Mouse (Mus musculus): ENCODE measurements around the gene Ispd. TPM values are rescaled to one million over a fixed set of nuclear protein-coding genes. Genes with fewer than 3 reads are reported as not detected.

The Ispd gene
- polyA plus RNA-seq, 1 experiment from 2014 or later, result 9.7 TPM

GRCm38 (mm10) chr12:36385386-36385785 is 4.1 kb downstream of the Ispd start:
- H3K36me3 ChIP-seq, result no peaks in the 10 kb centered on the region
- H3K27me3 ChIP-seq, result no peaks in the 10 kb centered on the region
- WGBS, result 65% methylated on average over 6 of the region's 6 CpGs
- H3K4me1 ChIP-seq (replicated peaks), result peaks cover 12% of the 10 kb centered on the region
- no peak overlapping the region for H3K4me2 ChIP-seq
- ATAC-seq (replicated peaks; ENCODE audit: insufficient number of reproducible peaks, insufficient read depth, low FRiP score, low read depth), result no peak
- no peak overlapping the region for H3K27ac ChIP-seq
- no peaks in the 10 kb centered on the region for H3K9me3 ChIP-seq (replicated peaks)
- no peak overlapping the region for H3K9ac ChIP-seq
- no peak overlapping the region for H3K4me3 ChIP-seq

- H3K4me2 ChIP-seq, result no peak overlapping the region
- no peaks in the 10 kb centered on the region for H3K36me3 ChIP-seq
- no peaks in the 10 kb centered on the region for H3K27me3 ChIP-seq
- H3K9me3 ChIP-seq (replicated peaks), result no peaks in the 10 kb centered on the region
- ATAC-seq (replicated peaks; ENCODE audit: insufficient number of reproducible peaks, insufficient read depth, low FRiP score, low read depth), result no peak
- no peak overlapping the region for H3K9ac ChIP-seq
- no peak overlapping the region for H3K4me3 ChIP-seq
- 0 out of 2 replicates have a peak, but pooled peaks cover 4% of the 10 kb centered on the region for H3K4me1 ChIP-seq (replicated peaks)
- WGBS, result 82% methylated on average over 4 of the region's 4 CpGs
- no peak overlapping the region for H3K27ac ChIP-seq
Measured at GRCm38 (mm10) chr12:36386991-36387390, 5.7 kb downstream of the Ispd start.

- no peaks in the 10 kb centered on the region for H3K27me3 ChIP-seq
- no peak for ATAC-seq (replicated peaks; ENCODE audit: insufficient number of reproducible peaks, insufficient read depth, low FRiP score, low read depth)
- no peak overlapping the region for H3K4me3 ChIP-seq
- no peak overlapping the region for H3K4me2 ChIP-seq
- no peak overlapping the region for H3K9ac ChIP-seq
- WGBS, result 66% methylated on average over 2 of the region's 2 CpGs
- no peaks in the 10 kb centered on the region for H3K9me3 ChIP-seq (replicated peaks)
- 0 out of 2 replicates have a peak overlapping the region, but pooled peaks have one; percentile 5 for H3K27ac ChIP-seq
- no peaks in the 10 kb centered on the region for H3K4me1 ChIP-seq (replicated peaks)
- H3K36me3 ChIP-seq, result no peaks in the 10 kb centered on the region
Measured at GRCm38 (mm10) chr12:36395115-36395514, 13.9 kb downstream of the Ispd start.

GRCm38 (mm10) chr12:36423677-36424076 is 42.4 kb downstream of the Ispd start:
- ATAC-seq (replicated peaks; ENCODE audit: insufficient number of reproducible peaks, insufficient read depth, low FRiP score, low read depth), result no peak
- 72% methylated on average over 10 of the region's 10 CpGs for WGBS
- Histone ChIP-seq H3K4me3 (no peak overlapping the region), H3K4me1 (replicated peaks) (no peaks in the 10 kb centered on the region), H3K9ac (no peak overlapping the region), H3K9me3 (replicated peaks) (no peaks in the 10 kb centered on the region), H3K36me3 (no peaks in the 10 kb centered on the region), H3K27me3 (no peaks in the 10 kb centered on the region), H3K4me2 (no peak overlapping the region), H3K27ac (no peak overlapping the region)

- H3K9ac ChIP-seq, result no peak overlapping the region
Measured at GRCm38 (mm10) chr12:36425258-36425657, 44.0 kb downstream of the Ispd start.

GRCm38 (mm10) chr12:36426163-36427045 is 45.2 kb downstream of the Ispd start:
- no peak overlapping the region for H3K4me2 ChIP-seq
- ATAC-seq (replicated peaks; ENCODE audit: insufficient number of reproducible peaks, insufficient read depth, low FRiP score, low read depth), result no peak
- H3K4me3 ChIP-seq, result no peak overlapping the region
- no peak overlapping the region for H3K27ac ChIP-seq
- H3K36me3 ChIP-seq, result no peaks in the 10 kb centered on the region
- H3K27me3 ChIP-seq, result no peaks in the 10 kb centered on the region
- H3K9ac ChIP-seq, result no peak overlapping the region
- WGBS, result 69% methylated on average over 15 of the region's 15 CpGs
- H3K4me1 ChIP-seq (replicated peaks), result no peaks in the 10 kb centered on the region
- no peaks in the 10 kb centered on the region for H3K9me3 ChIP-seq (replicated peaks)

More at GRCm38 (mm10) chr12:36425258-36425657, 44.0 kb downstream of the Ispd start:
- H3K27me3 ChIP-seq, result no peaks in the 10 kb centered on the region
- 91% methylated on average over 7 of the region's 7 CpGs for WGBS
- H3K4me3 ChIP-seq, result no peak overlapping the region
- no peak overlapping the region for H3K4me2 ChIP-seq
- no peaks in the 10 kb centered on the region for H3K36me3 ChIP-seq
- H3K4me1 ChIP-seq (replicated peaks), result no peaks in the 10 kb centered on the region
- no peak for ATAC-seq (replicated peaks; ENCODE audit: insufficient number of reproducible peaks, insufficient read depth, low FRiP score, low read depth)
- H3K27ac ChIP-seq, result no peak overlapping the region
- no peaks in the 10 kb centered on the region for H3K9me3 ChIP-seq (replicated peaks)

- ATAC-seq (replicated peaks; ENCODE audit: insufficient number of reproducible peaks, insufficient read depth, low FRiP score, low read depth), result no peak
- no peak overlapping the region for H3K4me3 ChIP-seq
- H3K27me3 ChIP-seq, result no peaks in the 10 kb centered on the region
- H3K9ac ChIP-seq, result no peak overlapping the region
- no peak overlapping the region for H3K27ac ChIP-seq
- H3K4me2 ChIP-seq, result no peak overlapping the region; the same call in 1 of the 2 replicates
- no peaks in the 10 kb centered on the region for H3K36me3 ChIP-seq
- peaks cover 4% of the 10 kb centered on the region; the same call in 1 of the 2 replicates for H3K4me1 ChIP-seq (replicated peaks)
- no peaks in the 10 kb centered on the region for H3K9me3 ChIP-seq (replicated peaks)
- WGBS, result 19% methylated on average over 5 of the region's 5 CpGs
Measured at GRCm38 (mm10) chr12:36436956-36437355, 55.7 kb downstream of the Ispd start.

GRCm38 (mm10) chr12:36439396-36439795 is 58.1 kb downstream of the Ispd start:
- no peak for ATAC-seq (replicated peaks; ENCODE audit: insufficient number of reproducible peaks, insufficient read depth, low FRiP score, low read depth)
- 69% methylated on average over 8 of the region's 8 CpGs for WGBS

GRCm38 (mm10) chr12:36456002-36456401 is 74.8 kb downstream of the Ispd start:
- no peak for ATAC-seq (replicated peaks; ENCODE audit: insufficient number of reproducible peaks, insufficient read depth, low FRiP score, low read depth)
- no peak overlapping the region for H3K9ac ChIP-seq
- H3K36me3 ChIP-seq, result no peaks in the 10 kb centered on the region
- 93% methylated on average over 3 of the region's 3 CpGs for WGBS
- no peaks in the 10 kb centered on the region for H3K27me3 ChIP-seq
- H3K9me3 ChIP-seq (replicated peaks), result no peaks in the 10 kb centered on the region
- H3K27ac ChIP-seq, result no peak overlapping the region
- H3K4me1 ChIP-seq (replicated peaks), result no peaks in the 10 kb centered on the region
- no peak overlapping the region for H3K4me2 ChIP-seq
- H3K4me3 ChIP-seq, result no peak overlapping the region

More at GRCm38 (mm10) chr12:36439396-36439795, 58.1 kb downstream of the Ispd start:
- Histone ChIP-seq H3K4me1 (replicated peaks) (peaks cover 4% of the 10 kb centered on the region; the same call in 1 of the 2 replicates), H3K27ac (no peak overlapping the region), H3K36me3 (no peaks in the 10 kb centered on the region), H3K4me2 (no peak overlapping the region), H3K27me3 (no peaks in the 10 kb centered on the region), H3K9ac (no peak overlapping the region), H3K9me3 (replicated peaks) (no peaks in the 10 kb centered on the region), H3K4me3 (no peak overlapping the region)

- Histone ChIP-seq H3K9ac (no peak overlapping the region), H3K27ac (no peak overlapping the region), H3K27me3 (no peaks in the 10 kb centered on the region), H3K9me3 (replicated peaks) (no peaks in the 10 kb centered on the region), H3K4me2 (no peak overlapping the region), H3K36me3 (no peaks in the 10 kb centered on the region), H3K4me1 (replicated peaks) (no peaks in the 10 kb centered on the region), H3K4me3 (no peak overlapping the region)
- ATAC-seq (replicated peaks; ENCODE audit: insufficient number of reproducible peaks, insufficient read depth, low FRiP score, low read depth), result no peak
- 74% methylated on average over 2 of the region's 2 CpGs for WGBS
Measured at GRCm38 (mm10) chr12:36457726-36458125, 76.5 kb downstream of the Ispd start.

GRCm38 (mm10) chr12:36468325-36469044 is 87.2 kb downstream of the Ispd start:
- no peaks in the 10 kb centered on the region for H3K4me1 ChIP-seq (replicated peaks)
- H3K9ac ChIP-seq, result no peak overlapping the region
- no peak overlapping the region for H3K27ac ChIP-seq
- H3K36me3 ChIP-seq, result no peaks in the 10 kb centered on the region
- no peak overlapping the region for H3K4me3 ChIP-seq
- 87% methylated on average over 6 of the region's 6 CpGs for WGBS
- no peaks in the 10 kb centered on the region for H3K9me3 ChIP-seq (replicated peaks)
- H3K4me2 ChIP-seq, result no peak overlapping the region
- no peak for ATAC-seq (replicated peaks; ENCODE audit: insufficient number of reproducible peaks, insufficient read depth, low FRiP score, low read depth)
- H3K27me3 ChIP-seq, result no peaks in the 10 kb centered on the region
